Comparison of ENCODE assay signal across 8 mouse cellular contexts in the genomic region with DNA sequence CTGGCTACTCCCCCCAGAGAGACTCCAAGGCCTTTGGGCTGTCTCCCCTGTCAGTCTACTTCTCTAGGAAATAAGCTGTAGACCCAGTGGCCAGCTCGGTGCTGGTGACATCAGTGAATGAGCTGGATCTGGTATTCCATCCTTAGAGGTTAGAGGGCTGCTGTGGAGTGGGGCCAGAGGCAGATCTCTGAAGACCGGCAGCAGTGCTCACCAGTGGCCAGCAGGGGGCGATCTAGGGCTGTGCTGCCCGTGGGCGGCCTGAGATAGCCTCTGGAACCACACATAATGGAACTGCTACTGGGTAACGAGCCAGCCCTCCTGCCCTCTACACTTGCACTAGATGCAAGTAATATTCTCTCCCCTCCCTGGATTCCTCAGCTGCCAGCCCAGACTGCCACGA.
DNase-seq lines count a peak whose midpoint lies in the region; ATAC-seq lines count a peak whose summit lies in the region.

No protein-coding gene starts in this region.

- WGBS in embryonic facial prominence, embryonic 10.5 days: 22% methylated on average over 7 of the region's 7 CpGs
- 20% methylated on average over 7 of the region's 7 CpGs for WGBS in midbrain, embryonic 11.5 days

- DNase-seq in layer of hippocampus, adult 11-12 months (ENCODE audit: low spot score): peak; percentile 61
- no peak for DNase-seq in layer of hippocampus, adult 9-10 months (ENCODE audit: low spot score)
- DNase-seq in adrenal gland, postnatal 36 days: peak; percentile 80 to 83
- DNase-seq in embryonic facial prominence, embryonic 10.5 days (ENCODE audit: low spot score): peak; percentile 84
- peak; percentile 80 for DNase-seq in heart, postnatal 4 days
- DNase-seq in layer of hippocampus, postnatal 36 days: peak; percentile 46 to 70
- peak; percentile 99 for DNase-seq in midbrain, embryonic 11.5 days (ENCODE audit: low spot score, missing footprints)
- peak; percentile 56 for DNase-seq in spleen, adult 12 weeks (ENCODE audit: low spot score)

- ATAC-seq in midbrain, embryonic 11.5 days (ENCODE audit: low FRiP score): no peak; the same call in 1 of the 2 replicates

- no peak overlapping the region for H3K9ac ChIP-seq in midbrain, embryonic 11.5 days (ENCODE audit: low read length)

- H3K9me3 ChIP-seq in embryonic facial prominence, embryonic 10.5 days: no peaks in the 10 kb centered on the region
- H3K9me3 ChIP-seq in midbrain, embryonic 11.5 days (ENCODE audit: control insufficient read depth, low read length): no peaks in the 10 kb centered on the region

- H3K4me3 ChIP-seq in embryonic facial prominence, embryonic 10.5 days: no peak overlapping the region
- no peak overlapping the region for H3K4me3 ChIP-seq in midbrain, embryonic 11.5 days (ENCODE audit: low read depth, low read length)

- no peaks in the 10 kb centered on the region for H3K27me3 ChIP-seq in embryonic facial prominence, embryonic 10.5 days (replicated peaks; ENCODE audit: low read depth, poor library complexity, severe bottlenecking)
- no peaks in the 10 kb centered on the region for H3K27me3 ChIP-seq in midbrain, embryonic 11.5 days (ENCODE audit: control insufficient read depth, insufficient read depth, low read length)

- peaks cover 9% of the 10 kb centered on the region; the same call in 1 of the 2 replicates for H3K4me1 ChIP-seq in embryonic facial prominence, embryonic 10.5 days
- H3K4me1 ChIP-seq in midbrain, embryonic 11.5 days (ENCODE audit: control insufficient read depth, insufficient read depth, low read length): no peaks in the 10 kb centered on the region

- H3K4me2 ChIP-seq in midbrain, embryonic 11.5 days: no peak overlapping the region

- H3K36me3 ChIP-seq in embryonic facial prominence, embryonic 10.5 days (replicated peaks): peaks cover 84% of the 10 kb centered on the region
- H3K36me3 ChIP-seq in midbrain, embryonic 11.5 days (ENCODE audit: control insufficient read depth, insufficient read depth, low read length): peaks cover 6% of the 10 kb centered on the region

- no peak overlapping the region for H3K27ac ChIP-seq in embryonic facial prominence, embryonic 10.5 days (replicated peaks)
- no peak overlapping the region for H3K27ac ChIP-seq in midbrain, embryonic 11.5 days (ENCODE audit: low read depth, low read length)
